Mouse (Mus musculus) G1E-ER4 (cell line): ENCODE data around the gene Tex261. TPM values are rescaled to one million over a fixed set of nuclear protein-coding genes. Genes with fewer than 3 reads are reported as not detected.

Source experiments
- GATA1 ChIP-seq: IDR thresholded peaks from one replicate; pipeline ENCODE4 v1.8.0; 2012; ENCODE audit warnings: low read length, inconsistent platforms
- polyA plus RNA-seq: library from polyadenylated mRNA; stranded (reverse); fragments of >175 nt; gene quantifications from 2 replicates; pipeline ENCODE4 v1.2.3, GENCODE M21; 2012

The Tex261 gene
- polyA plus RNA-seq: 46.2 and 58.9 TPM in 2 replicates

DNA sequence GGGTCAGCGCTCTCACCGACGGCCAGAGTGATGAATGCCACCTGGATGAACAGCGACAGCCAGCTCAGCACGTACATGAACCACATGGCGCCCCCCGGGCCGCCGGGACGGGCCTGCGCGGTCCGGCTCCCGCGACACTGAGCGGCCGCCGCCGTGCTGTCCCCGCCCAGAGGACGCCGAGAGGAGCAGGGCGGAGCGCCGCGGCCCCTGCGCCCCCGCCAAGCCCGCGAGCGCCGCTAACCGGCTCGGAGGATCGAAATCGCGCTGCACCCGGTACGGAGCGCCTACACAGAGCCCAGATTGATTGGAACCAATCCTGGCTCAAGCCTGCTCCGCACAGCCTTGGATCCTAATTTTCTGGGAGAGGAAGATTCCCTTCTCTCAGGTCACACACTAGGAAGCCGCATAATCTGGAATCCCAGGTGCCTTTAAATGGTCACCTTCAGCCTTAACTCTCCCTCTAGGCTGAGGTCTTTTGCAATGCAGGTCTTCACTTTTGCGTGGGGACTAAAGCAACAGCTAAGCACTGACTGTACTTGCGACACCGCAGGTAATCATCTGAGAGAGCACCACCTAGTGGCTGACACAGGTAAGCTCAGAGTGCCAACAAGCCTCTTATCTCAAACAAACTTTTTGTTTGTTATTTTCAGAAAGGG, at the start of gene Tex261:
Gene Tex261 (minus strand): TSS at position 176 of the 656 bp plus-strand sequence.
- TF ChIP-seq GATA1: no peak

DNA sequence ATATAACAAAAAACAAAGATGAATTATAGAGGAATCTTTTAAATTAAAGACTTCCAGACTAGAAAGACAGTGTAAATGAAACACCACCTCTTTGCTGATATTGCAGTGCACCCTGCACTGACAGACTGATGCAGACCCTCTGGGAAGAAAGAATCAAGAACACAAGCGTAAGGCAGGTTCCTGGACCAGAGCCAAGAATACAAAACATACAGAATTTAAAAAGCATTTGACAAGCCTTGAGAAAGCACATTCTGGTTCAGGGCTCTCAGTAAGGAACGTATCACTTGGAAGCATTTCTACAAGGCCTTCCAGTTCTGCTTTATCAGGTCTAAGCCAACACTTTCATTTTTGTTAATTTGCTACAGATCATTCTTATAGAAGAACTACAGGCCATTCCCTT, 46.2 kb upstream of the Tex261 start:
- TF ChIP-seq GATA1: no peak

- no peak for TF ChIP-seq GATA1
These were observed 45.3 kb upstream of the Tex261 start for GRCm38 (mm10) chr6:83820727-83821515.

DNA sequence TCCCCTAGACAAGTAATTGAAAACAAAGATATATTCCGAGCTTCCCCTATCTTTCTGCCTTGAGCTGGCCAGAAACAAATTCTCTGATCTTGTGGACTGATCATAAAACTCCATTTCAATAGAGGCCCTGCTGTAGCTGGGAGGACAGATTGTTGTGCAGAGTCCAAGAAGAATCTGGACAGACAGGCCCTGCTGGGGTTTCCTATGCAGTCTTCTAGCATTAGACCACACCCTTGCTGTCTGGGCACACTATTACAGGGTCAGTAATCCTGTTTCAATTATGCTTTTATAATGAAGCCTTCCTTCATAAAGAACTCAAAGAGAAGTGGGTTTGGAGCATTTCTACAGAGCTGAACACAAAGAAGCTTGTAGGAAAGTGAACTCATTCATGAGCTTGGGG, 43.4 kb upstream of the Tex261 start:
- TF ChIP-seq GATA1: no peak

GRCm38 (mm10) chr6:83815801-83816200, 40.2 kb upstream of the Tex261 start:
- no peak for TF ChIP-seq GATA1

- no peak for TF ChIP-seq GATA1
These were observed 27.2 kb upstream of the Tex261 start for GRCm38 (mm10) chr6:83802846-83803245.

GRCm38 (mm10) chr6:83802033-83802432, 26.4 kb upstream of the Tex261 start:
- no peak for TF ChIP-seq GATA1

GRCm38 (mm10) chr6:83796686-83797085, 21.1 kb upstream of the Tex261 start:
- no peak for TF ChIP-seq GATA1

DNA sequence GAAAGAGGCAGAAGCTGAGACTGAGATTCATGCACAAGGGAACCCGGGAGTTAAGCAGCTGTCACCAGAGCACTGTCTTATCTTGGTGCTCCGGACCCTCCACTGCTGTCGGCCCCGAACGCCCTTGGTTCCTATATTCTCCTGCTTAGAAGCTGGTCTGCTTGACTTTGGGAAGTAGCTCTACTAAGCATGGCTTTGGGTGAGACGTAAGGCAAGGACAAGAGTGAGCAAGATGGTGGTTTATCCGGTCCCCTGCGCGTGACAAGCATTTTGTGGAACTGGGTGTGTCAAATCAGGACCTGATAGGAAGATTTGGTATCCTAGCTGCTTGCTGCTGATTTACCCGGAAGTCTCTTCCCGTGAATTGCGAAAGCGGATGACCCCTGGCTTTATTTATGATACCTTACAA, 19.9 kb upstream of the Tex261 start:
- peak; percentile 51 for TF ChIP-seq GATA1

- no peak for TF ChIP-seq GATA1
These were observed 19.2 kb upstream of the Tex261 start, which contains the start of gene Nagk for GRCm38 (mm10) chr6:83794760-83795296. Gene Nagk (plus strand): TSS chr6:83794982.

DNA sequence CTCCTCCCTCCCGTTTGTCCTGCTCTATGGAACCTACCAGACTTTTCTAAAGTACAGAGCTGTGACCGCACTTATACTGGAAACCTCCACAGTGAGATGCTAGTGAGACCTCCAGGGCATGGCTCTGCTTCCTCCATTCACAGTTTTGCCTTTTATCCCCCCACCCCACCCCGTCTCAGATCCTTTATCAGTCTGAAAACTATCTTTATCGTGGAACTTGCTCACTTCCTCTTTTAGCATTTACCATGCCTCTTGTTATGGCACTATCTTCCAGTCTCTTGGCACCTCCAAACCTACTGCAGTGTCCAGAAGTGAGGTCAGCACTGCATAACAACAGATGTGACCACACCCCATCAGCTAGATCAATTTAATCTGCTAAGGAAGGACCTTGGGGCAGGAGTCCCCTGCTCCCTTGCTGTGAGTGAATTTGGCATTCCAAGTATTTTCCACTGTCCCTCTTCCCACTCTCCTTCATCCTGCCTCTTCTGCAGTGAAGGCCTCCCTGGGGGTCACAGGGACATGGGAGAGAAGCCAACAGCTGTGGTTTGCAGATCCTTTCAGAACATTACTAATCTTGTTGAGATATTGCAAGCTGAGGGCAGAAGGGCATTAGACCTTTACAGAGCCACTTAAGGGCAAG, 15.8 kb upstream of the Tex261 start:
- peak; percentile 46 for TF ChIP-seq GATA1

- TF ChIP-seq GATA1: no peak
These were observed 12.9 kb upstream of the Tex261 start for GRCm38 (mm10) chr6:83788554-83788953.

DNA sequence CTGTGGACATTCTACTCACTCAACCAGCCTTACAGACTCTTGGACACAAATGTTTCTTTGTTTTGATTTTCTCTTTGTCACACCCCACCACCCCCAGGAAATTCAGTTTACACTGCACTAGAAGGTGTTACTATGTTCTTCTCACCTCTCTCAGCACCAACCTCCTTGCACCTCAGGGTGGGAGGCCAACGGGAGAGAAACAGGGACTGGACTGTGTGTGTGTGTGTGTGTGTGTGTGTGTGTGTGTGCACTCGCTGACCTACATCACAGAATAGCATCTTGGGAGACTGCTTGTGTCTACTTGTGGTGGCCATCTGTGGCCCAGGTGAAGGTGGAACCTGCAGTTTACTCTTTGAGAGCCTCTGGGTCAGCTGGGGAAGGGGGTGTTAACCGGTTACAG, 10.8 kb upstream of the Tex261 start:
- TF ChIP-seq GATA1: no peak

GRCm38 (mm10) chr6:83779026-83779425, 3.4 kb upstream of the Tex261 start:
- no peak for TF ChIP-seq GATA1

DNA sequence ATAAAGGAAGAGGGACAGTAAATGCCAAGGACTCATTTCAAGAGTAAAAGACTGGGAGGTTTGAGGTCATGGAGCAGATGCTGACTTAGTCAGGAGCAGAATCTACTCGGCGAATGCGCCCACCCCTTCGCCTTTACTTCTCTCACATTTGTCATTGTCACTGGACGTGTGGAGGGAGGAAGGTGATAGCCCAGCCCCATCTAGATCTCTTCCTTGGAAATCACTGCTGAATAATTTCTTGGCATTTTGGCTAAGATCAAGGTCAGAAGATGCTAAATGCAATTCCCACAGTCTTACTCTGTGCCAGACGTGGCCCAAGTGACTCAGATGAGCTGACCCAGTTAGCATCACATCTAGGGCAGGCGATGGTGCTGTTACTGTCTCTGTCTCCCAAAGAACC, 2.7 kb upstream of the Tex261 start:
- TF ChIP-seq GATA1: no peak
